Mouse (Mus musculus) right cerebral cortex, postnatal 25 days (tissue): ENCODE results near the gene Med27.
A peak's percentile ranks its signal among the peaks of the same experiment; 100 is the strongest.
"Not testable (repeated sequence)": the region's sequence is repeated elsewhere in the genome, so short reads cannot be mapped to it uniquely, and the experiment has no call there.

Experiments used
- DNase-seq: peaks from one replicate; pipeline ENCODE4 v3.0.0; 2022

The Med27 gene

DNA sequence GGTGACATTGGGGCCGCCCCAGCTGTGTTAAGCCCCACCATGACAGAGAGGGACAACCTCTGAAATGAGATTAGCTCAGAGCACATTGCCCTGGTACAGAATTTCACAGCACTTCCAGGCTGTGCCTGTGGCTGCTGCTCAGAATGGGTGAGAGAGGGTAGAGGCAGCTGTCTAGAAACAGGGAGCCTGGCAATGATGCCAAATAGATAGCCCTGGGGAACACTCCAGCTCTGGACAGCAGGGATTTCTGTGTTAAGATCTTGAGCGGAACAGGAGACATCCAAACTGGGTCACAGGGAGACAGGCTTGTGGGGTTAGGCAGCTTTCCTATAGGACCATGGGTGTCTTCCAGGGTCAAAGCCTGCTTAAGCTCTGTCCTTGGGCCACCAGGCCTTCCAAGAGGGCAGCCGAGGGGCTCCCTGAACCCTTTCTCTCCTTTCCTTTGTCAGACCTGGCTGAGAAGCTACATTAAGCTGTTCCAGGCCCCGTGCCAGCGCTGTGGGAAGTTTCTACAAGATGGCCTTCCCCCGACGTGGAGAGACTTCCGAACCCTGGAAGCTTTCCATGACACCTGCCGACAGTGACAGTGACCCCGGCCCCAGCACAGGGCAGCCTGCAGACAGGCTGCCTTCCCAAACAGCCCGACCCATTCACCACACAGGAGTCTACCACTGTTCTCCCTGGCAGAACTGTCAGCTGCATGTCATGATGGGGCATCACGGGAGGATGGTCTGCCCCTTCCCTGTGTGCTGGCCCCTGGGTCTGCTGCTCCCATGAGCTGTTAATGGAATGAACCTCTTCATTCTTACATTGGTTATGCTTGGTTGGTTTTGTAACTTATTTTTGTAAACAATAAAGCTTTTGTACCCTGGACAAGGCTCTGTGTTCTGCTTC, 177.5 kb downstream of the Med27 start:
- no peak for DNase-seq

DNA sequence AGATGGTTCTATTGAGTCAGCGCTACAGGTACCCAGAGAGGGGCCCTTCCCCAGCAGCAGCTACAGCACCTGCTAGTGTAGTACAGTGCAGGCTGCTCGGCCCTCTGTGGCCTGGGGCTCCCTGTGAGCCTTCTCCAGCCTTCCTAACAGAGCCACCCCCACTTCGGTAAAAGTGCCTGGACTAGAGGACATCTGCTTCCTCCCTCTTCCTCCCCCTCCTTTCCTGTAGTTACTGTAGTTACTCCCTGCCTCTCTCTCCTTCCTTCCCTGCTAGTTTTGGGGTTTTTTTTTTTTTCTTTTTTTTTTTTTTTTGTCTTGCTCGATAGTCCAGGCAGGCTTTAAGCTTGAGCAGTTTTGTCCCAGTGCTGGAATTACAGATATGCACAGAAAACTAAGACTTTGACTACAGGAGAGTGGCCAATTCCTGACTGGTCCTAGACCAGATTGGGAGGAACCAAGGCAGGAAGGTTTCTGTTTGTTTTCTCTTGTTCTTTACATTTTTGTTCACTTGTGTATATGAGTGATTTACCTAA, 178.7 kb downstream of the Med27 start:
- DNase-seq = no peak

DNA sequence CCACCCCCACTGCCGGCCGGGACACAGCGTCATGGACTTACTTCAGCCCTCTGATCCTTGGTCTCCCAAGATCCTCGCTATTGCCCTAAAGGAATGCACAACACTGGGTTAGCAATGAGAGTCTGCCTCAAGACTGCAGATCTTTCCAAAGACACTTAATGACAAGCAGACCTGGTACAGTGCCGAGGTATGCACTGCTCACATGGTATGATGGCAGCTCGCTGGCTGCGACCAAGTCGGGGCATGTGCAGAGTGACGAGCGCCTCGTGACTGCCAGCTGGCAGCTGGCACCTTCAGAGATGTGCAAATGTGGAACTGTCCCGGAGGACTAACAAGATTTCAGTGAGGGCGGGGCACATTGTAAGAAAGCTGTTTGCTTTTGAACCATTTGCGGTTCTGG, 179.6 kb downstream of the Med27 start:
- peak; percentile 54 for DNase-seq

DNA sequence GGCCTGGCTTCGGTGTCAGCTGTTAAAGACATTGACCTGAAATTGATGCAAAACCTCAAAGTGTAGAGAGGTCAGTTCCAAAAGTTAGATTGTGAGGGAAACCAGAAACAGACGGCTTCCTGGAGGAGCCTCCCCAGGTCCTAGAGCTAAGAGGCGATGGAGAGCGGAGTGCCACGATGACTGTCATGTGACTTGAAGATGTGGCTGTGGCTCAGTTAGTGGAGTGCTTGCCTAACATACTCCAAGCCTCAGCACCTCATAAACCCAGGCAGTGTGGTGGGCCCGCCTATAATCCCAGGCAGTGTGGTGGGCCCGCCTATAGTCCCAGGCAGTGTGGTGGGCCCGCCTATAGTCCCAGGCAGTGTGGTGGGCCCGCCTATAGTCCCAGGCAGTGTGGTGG, 180.9 kb downstream of the Med27 start:
- not testable (repeated sequence) for DNase-seq

DNA sequence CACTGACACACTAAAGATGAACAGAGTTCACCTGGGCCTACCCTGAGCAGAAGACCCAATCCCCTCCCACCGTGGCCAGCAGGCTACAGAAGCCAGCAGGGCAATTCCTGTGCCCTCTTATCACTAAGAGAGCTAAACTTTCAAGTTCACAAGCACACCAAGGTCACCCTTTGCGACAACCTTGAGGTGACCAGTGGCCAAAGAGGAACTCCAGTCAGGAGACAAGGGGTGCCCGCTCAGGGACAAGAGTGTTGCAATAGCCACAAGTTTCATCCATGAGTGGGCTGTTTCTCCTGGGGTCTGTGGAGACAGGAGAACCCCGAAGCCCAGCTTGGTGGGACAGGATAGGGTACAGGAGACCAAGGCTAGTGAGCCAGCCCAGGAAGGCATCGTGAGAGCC, 182.2 kb downstream of the Med27 start:
- DNase-seq = no peak

DNA sequence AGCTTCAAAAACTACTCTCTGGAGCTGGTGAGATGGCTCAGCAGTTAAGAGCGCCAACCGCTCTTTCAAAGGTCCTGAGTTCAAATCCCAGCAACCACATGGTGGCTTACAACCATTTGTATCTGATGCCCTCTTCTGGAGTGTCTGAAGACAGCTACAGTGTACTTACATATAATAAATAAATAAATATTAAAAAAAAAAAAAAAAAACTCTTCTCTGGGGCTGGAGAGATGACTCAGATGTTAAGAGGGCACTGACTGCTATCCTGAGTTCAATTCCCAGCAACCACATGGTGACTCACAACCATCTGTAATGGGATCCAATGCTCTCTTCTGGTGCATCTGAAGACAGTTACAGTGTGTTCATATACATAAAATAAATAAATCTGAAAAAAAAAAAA, 183.2 kb downstream of the Med27 start:
- DNase-seq = not testable (repeated sequence)

DNA sequence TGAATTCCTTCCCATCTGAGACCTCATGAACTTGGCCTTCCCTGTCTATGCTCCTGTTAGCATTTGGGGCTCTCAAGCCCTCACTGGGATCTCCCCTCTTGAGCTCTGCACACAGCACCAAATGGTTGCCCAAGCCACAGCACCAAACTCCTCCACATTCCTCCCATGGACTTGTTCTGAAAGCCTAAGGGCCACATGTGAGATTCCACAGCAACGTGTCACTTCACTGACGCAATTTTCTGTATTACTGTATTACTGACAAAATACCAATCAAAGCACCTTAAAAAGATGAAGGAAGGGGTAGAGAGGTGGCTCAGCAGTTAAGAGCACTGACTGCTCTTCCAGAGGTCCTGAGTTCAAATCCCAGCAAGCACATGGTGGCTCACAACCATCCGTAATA, 185.6 kb downstream of the Med27 start:
- DNase-seq = no peak

DNA sequence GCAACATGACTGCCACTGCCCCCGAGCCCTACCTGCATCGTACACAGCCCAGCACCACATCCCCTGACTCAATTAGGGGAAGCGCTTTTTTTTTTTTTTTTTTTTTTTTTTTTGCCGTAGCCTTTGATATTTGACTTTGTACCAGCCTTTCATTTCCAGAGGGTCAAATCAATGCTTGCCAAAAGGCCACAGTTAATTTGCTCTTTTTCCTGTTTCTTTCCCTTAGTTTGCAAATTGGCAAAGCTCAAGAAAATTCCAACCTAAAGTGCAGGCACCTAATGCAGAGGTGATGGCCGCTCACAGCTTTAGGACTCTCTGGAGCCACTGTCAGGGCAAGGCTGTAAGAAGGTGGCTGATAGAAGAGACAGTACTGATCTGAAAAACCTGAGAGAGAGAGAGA, 186.3 kb downstream of the Med27 start:
- DNase-seq = no peak

DNA sequence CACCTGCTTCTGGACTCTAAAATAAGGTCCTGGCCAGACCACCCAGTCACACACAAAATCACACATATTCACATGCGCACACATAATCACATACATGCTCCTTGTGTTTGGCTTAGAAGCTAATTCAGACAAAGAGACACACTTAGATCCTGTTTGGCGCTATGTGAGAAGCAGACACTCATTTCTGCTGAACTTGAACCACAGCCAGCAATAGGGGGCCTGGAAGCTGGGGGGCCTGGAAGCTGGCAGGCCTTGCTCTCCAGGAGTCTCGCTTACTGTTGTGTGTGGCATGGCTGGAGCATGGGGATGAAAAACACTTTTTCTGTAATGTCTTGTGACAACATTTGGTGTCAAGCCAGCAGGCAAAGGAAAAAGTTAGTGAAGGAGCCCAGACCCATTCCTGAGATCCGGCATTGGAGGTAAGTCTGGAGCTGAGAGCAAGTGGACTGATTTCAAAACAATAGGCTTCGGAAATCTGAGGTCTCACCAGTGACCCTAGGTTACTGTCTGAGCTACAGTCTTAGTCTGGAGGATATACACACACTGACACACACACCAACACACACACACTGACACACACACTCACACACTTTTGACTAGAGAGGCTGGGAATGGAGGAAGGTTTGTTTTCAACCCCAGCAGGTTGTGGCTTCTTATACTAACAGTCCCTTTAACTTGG, 189.1 kb downstream of the Med27 start:
- no peak for DNase-seq

DNA sequence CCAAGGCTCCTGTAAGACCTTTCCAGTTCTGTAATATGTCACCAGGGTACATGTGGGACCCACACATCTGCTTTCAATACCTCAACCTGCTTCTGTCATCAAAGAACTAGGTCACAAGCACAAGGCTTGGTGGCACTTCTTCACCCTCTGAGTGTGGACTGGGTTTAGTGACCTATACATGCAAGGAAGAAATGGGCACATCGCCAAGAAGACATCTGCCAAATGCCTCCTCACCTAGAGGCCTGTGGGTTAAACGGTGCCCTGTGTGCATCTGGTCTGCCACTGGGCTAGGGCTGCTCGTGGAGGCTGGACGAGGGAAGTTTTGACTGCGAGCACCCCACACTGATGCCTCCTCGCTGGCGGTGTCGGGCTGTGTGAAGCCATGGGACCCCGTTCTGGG, 189.9 kb downstream of the Med27 start:
- DNase-seq = no peak

DNA sequence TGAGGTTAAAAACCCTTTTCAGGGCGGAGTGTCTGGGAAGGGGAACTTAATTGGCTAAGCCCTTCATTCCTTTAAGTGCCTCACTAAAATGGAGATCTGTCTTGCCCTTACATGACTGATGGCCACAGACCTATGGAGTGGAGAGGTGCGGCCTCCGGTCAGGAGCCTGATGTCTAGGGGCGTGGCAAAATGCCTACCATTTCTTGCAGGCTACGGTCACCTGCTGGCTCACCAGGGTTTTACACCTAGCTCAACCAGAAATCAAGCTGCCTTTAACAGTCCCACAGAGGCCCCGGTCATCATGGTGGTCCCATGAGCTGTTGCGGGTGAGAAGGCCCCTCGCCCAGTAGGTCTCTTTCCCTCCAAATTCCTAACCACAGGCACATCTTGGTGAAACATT, 190.7 kb downstream of the Med27 start:
- DNase-seq = no peak

DNA sequence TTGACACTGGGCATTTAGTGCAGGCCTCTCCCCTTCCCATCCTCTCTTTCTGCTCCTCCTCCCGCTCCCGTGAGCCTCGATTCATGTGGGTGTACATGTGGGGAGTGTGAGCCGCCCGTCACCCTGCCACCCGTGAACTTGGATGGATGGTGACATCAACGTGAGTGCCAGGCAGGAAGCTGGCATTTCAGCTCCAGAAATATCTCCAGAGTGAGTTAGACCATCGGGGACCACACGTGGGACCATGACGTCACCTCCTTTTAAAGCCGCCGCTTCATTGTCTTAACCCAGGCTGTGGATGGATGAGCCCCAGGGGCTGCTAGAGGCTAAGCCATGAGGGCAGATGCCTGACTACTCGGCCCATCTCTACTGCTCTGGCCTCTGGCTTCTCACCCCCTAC, 195.4 kb downstream of the Med27 start:
- DNase-seq = peak; percentile 35

DNA sequence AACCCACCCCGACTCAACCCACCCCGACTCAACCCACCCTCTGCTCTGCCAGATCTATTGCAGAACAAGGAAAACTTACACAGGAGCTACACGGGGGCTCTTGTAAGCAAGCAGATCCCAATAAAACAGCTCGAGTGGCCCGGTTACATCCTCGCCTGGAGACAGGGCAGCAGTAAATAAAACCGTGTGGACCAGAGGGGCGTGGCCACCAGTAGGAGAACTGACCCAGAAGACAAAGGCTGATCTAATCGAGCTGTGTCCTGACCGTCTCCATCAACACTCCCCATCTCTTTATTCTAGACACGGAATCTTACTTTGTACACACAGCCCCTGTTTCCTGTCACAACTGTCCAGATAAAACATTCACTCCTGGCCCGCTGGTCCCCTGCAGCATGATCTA, 200.0 kb downstream of the Med27 start:
- no peak for DNase-seq

DNA sequence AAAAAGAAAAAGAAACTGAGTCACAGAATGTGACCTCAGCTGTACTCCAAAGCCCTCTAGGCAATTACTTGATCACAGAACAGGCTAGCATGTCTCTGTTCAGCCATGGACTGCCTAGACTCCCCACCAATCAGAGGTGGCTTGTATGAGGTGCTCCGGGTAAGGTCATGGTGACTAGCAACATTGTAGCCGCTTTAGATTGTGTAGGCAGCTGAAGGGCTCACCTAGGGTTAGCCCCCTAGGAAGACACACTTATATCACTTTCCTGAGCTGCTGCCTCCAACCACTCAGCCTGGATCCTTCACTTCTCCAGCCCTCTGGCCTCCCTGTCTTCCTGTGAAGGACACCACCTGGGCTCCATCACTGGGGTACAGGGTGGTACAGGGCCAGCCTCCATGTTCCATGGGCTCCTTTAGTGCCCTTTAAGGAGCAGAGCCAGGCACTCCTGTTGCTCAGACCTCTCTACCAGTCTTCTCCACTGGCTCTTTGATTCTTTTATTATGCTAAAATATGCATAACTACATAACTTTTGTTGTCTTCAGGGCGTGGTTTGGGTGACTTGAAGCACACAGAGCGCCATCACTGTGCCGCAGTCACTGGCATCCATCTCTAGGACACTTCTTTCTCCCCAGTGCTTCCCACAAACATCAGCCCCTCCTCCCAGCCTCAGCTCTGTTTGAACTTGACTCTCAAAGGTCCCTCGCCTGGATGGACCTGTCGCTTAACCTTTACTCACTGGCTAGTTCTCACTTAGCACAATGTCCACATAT, 205.4 kb downstream of the Med27 start:
- DNase-seq = no peak

DNA sequence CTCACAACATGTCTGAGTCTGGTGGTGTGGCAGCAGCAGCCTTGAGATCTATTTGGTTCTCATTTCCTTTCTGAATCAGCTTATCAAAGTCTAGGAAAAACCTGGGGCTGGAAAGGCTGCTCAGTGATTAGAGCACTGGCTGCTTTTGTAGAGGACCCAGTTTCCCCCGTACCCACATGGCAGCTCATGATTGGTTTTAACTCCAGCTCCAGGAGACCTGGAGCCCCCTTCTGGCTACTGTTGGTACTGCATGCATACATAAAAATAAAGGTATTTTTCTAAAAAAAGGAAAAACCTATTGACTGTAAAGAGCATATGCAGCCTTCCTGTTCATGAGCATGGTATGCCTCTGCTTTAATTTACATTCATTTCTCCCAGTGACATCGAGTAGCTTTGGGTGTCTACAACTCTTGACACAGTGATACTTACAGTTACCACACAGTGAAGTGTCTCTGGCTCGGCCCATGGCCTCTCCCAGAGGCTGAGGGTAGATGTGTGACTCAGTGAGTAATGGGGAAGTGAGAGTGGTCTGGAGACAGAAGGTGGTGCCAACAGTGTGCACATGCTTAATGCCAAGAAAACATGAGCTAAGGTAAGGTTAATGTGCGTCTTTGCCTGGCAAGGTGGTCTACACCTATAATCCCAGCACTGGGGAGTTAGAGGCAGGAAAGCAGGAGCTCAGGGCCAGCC, 207.5 kb downstream of the Med27 start:
- no peak for DNase-seq

DNA sequence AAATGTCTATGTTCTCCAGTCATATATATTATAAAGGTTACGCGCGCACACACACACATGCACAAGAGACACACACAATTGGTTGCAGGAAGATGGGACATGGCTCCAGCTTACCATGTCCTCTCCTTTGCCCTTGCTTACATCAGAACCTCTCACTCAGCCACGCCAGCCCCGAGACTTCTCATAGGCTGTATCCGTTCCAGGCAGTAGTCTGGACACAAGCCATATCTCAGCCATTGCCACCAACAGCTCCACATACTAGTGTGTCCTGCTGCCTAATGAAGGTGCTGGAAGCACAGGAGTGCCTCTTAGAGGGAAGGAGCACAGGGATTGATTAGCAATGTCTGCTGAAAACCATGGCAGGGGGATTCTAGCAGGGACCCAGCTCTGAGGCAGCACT, 211.9 kb downstream of the Med27 start:
- no peak for DNase-seq

DNA sequence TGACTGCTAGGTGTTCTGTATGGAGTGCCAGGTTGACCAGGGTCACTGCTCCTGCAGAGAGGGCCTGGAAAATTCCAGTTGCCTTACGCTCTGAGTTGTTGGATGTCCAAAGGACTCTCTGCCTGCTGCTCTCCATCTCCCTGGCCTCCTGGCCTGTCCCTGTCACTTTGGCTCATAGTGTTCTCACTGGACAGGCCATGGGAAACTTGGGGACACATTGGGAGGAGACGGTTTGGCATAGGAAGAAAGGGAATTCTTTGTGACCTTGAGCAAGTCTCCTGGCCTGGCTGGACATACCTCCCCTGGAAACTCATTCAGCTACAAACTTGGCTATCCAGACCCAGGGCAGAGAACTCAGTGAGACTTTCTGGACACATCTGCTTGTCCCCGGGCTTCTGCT, 213.3 kb downstream of the Med27 start:
- DNase-seq = no peak

DNA sequence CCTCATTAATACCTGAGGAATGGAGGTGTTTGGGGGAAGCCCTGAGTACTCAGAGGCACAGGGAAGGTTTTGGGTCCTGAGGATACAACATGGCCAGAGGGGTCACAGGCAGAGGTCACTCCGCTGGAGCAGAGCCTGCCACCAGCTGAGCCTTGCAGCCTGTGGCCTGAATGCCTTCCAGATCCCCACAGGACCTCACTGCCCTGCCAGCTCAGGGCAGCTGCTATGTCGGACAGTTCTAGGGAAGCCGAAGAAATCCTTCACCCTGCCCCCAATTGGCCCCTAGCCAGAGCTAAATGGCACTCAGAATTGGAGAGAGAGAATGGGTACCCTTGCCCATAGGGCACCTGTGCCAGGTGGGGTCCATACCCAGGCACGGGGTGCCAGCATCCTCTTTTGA, 214.8 kb downstream of the Med27 start:
- no peak for DNase-seq

DNA sequence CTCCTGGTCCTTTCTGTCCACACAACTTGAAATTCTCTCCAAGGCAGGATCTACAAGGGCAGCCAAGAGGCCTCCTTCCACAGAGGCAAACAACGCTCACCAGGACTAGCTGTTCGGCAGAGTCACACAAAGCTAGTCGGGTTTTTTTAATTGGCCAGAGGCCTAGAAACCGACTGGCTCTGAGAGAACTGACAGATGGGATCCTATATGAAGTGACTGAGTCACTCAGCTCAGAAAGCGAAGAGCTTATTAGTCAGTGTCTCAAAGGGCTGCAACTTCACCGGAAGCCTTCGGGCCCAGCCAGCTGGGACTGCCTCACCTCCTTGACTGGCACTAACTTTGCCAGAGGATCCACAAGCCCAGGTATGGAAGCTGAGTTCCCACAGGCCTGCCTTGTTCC, 217.4 kb downstream of the Med27 start:
- peak; percentile 55 for DNase-seq

DNA sequence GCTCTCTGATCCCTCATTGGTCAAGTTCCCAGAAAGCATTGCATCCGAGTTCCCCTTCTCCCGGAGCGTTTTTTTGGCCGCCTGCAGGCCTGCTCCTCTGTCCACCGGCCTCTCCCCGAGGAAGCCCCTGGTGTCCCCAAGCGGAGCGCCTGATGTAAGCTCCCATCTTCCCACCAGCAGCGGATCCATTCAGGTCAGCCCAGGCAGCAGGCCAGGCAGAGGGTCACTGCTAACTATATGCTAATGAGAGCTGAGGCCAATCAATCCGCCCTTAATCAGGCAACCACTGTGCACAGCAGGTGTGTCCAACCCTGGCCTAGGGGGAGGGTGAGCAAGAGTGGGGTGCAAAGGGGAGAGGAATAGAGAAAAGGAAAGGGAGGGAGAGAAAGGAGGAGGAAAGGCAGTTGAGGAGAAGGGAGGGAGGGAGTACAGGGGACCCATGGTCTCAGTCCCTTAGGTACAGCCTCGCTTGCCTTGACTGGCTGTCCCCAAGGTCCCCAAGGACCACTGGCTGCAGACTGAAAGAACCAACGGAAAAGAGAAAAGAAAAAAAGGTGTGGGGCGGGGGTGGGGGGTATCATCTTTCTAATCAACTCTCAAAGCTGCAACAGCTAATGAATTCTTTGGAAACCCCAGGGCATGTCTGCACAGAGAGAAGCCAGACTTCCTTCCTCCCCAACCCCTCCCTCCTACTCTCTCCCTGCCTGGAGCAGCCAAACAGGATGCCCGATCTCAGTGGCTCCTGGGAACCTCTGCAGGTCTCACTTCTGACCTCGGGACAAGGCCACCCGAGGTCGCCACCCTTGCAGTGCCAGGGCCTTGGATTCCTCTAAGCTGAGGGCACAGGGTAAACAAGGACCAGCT, 219.2 kb downstream of the Med27 start:
- DNase-seq = no peak

DNA sequence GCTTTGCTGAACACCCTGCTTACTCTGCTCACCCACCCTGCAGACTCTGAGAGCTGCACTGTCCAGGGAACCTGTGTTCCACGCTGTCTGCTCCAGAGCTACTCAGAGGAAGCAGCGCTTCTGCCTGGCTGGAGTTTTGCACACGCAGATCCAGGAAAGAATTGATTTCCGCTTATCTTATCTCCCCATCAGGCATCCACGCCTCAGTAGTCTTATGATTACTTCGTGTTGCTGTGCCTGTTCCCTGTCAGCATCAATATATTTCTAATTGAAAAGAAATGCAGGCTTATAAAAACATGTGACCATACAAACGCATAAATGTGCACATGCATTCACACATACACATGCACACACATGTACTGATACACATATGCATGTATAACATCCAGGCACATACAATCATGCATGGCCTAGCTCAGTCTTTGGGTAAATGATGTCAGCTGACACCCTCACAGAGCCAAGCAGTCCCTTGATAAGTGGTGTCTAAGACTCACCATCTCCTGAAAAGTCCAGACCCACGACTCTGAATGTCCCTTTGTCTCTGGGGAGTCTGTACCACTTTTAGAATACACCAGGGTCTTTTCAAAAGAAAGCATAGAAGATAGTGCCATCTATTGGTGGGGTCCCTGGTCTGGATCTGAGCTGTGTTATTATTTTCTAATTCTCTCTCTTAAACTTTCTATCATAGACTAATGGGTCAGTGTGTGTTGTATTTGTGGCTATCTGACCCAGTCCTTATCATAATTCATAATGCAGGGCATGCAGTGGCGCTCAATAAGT, 225.5 kb downstream of the Med27 start:
- DNase-seq = no peak
